Mouse (Mus musculus) heart, adult 2 months (tissue): ENCODE measurements around the gene Rnf222.

Experiments used
- CTCF ChIP-seq: fragments of 200-600 bp; IDR thresholded peaks from 2 replicates; pipeline ENCODE4 v1.8.1; 2022; ENCODE audit warnings: antibody characterized with exemption, mild to moderate bottlenecking, moderate library complexity
- EP300 ChIP-seq: fragments of 200-500 bp; IDR thresholded peaks from 2 replicates; pipeline ENCODE4 v1.6.1; 2011; ENCODE audit warnings: low read depth, low read length, control low read depth; ENCODE audit not compliant: insufficient read depth
- POLR2A ChIP-seq: fragments of 200-500 bp; IDR thresholded peaks from 2 replicates; pipeline ENCODE4 v1.6.1; 2011; ENCODE audit warnings: mild to moderate bottlenecking, low read depth, low read length, control low read depth; ENCODE audit not compliant: insufficient read depth

DNA sequence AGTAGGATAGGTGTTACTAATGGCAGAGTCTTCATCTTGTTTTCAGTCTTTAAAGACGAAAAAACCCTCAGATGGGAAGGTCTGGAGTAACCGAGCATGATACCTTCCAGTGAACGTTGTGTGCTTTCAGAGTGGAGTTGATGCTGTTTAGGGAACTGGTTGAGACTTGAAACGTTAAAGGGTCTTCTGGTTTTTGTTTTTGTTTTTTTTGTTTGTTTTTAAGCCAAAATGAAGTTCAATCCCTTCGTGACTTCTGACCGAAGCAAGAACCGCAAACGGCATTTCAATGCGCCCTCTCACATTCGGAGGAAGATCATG, 13.7 kb downstream of the Rnf222 start:
- TF ChIP-seq CTCF (no peak), EP300 (no peak), POLR2A (no peak)
